Mouse (Mus musculus): ENCODE measurements around the gene Atxn7l1.
A peak's percentile ranks its signal among the peaks of the same experiment; 100 is the strongest.
"Not testable (repeated sequence)": the region's sequence is repeated elsewhere in the genome, so short reads cannot be mapped to it uniquely, and the experiment has no call there.

Atxn7l1 gene

DNA sequence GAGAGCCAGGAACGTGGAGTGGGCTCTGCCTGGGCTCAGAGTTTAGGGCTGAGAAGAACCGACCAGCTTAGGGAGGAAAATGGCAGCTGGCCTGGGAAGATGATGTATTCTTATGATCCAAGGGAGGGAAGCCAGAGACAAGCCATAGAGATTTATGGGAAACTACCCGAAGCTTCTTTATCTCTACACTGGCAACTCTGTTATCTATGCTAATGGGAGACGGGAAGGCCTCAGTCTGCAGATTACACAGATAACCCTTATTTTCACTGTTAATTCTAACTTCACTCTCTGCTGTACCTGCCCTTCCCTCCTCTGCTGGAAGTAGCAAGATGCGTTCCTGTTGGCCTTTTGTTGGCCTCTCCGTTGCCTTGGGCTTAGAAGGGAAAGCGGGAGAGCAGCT is 5.6 kb downstream of the Atxn7l1 start:
- DNase-seq (ENCODE audit: low spot score), result no peak

GRCm38 (mm10) chr12:33153850-33154249 is 6.4 kb downstream of the Atxn7l1 start:
- DNase-seq (ENCODE audit: low spot score), result no peak

GRCm38 (mm10) chr12:33154732-33155131 is 7.2 kb downstream of the Atxn7l1 start:
- DNase-seq (ENCODE audit: low spot score), result no peak

GRCm38 (mm10) chr12:33156334-33157018 is 9.0 kb downstream of the Atxn7l1 start:
- no peak for DNase-seq (ENCODE audit: low spot score)

DNA sequence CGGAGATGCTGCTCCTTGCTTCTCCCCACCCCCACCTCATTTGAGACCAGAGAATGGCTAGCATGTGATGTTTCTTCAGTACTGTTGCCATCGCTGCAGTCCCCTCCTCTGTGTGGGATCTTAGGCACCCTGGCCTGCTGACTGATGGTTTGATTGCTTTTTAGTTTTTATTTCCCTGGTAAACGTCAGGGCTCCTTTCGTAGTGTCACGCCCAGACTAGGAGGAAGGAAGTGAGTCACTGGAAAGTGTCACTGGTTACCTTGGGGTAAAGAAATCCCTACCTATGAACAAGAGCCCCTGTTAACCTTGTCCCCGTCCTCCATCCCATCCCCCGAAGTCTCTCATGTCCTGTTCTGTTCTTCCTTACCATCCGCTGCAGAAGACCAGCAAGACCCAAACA is 10.8 kb downstream of the Atxn7l1 start:
- DNase-seq (ENCODE audit: low spot score), result no peak

GRCm38 (mm10) chr12:33160406-33160805 is 12.9 kb downstream of the Atxn7l1 start:
- no peak for DNase-seq (ENCODE audit: low spot score)

DNA sequence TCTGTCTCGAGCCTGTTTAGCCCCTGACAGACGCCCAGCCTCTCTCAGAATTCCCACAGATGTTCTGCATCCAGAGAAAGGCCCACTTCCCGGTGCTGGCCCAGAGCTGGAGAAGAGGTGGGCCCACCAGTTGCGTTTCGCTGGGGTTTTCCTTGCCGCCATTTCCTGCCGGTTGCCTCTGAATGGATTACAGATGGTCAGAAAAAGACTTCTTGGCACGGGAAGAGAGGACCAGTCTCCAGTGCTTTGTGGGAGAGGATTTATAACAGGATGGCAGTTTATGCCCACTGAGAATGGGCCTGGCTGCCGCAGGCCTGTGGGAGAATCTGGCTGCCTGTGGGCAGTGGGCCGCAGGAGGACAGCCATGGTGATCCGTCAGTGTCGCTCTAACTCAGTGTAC is 15.0 kb downstream of the Atxn7l1 start:
- DNase-seq (ENCODE audit: low spot score), result no peak

- not testable (repeated sequence) for DNase-seq (ENCODE audit: low spot score)
Observed at GRCm38 (mm10) chr12:33164019-33164418, 16.5 kb downstream of the Atxn7l1 start.

DNA sequence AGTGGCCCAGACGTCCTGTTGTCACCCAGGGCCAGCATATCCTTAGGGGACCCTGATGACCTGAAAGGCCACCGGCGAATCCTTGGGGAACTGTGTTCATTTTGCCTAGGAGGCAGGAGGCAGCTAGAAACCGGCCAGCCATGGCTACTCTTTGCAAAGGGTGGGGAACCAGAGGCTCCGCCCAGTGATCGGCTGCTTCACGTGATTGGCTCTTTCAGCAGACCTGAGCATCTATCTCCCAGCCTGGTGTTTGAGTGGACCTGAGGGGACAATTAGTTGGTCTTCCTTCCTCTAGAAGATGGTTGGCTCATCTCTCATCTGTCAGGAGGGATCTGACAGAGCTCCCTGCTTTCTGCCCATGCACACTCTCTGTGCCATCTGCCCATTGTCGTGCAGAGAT is 19.2 kb downstream of the Atxn7l1 start:
- DNase-seq (ENCODE audit: low spot score), result no peak

- DNase-seq (ENCODE audit: low spot score), result no peak
Observed at GRCm38 (mm10) chr12:33167545-33167944, 20.1 kb downstream of the Atxn7l1 start.

- DNase-seq (ENCODE audit: low spot score), result no peak
Observed at GRCm38 (mm10) chr12:33168491-33168890, 21.0 kb downstream of the Atxn7l1 start.

DNA sequence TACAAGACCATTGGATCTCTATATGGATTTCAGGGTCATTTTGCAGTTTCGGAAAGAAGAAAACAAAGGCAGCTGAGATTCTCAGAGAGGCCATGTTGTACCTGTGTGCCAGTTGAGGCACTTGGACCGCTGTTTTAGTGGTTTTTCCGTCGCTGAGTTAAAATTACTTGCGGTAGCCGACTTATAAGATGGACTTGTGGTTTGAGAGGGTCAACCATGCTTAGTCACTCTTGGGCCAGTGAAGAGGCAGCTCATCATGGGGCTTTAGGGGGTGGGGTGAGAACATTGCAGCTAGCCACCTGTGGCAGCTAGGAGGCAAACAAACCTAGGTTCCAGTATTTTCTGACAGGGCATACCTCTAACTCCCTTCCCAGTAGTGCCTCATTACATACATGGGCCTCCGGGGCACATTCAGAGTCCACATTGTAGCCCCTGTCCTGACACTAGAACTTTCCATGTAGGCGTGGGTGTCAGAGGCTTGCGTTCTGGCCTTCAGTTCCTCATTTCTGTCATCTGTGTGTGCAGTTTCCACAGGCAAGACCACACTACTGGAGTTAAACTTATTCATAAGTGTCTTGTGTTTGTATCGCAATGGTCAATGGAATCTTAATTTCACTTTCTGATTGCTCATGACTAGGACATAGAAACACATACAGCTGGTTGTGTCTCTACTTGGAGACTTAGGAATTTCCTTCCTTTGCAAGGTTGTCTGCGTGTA is 22.4 kb downstream of the Atxn7l1 start:
- DNase-seq (ENCODE audit: low spot score), result peak; percentile 37

DNA sequence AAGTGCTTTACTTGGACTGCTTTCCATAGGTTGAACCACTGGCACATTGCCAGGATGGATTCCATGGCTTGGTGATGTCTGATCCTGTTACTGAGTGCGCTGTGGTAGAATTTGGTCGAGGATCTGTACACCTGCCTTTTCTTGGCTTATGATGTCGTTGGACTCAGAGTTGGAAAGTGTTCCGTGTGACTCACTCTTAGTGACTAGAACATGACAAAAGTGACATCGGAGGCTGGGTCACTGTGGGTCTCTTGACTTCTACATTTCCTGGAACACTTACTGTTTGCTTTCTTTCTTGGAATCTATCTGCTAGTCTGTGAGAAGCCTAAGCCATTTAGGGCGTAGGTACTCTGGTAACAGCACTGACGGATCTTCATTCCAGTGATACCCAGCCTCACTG is 23.3 kb downstream of the Atxn7l1 start:
- DNase-seq (ENCODE audit: low spot score), result no peak

GRCm38 (mm10) chr12:33172926-33173325 is 25.4 kb downstream of the Atxn7l1 start:
- no peak for DNase-seq (ENCODE audit: low spot score)

GRCm38 (mm10) chr12:33173720-33174141 is 26.2 kb downstream of the Atxn7l1 start:
- DNase-seq (ENCODE audit: low spot score), result no peak

GRCm38 (mm10) chr12:33174171-33174570 is 26.7 kb downstream of the Atxn7l1 start:
- DNase-seq (ENCODE audit: low spot score), result no peak

DNA sequence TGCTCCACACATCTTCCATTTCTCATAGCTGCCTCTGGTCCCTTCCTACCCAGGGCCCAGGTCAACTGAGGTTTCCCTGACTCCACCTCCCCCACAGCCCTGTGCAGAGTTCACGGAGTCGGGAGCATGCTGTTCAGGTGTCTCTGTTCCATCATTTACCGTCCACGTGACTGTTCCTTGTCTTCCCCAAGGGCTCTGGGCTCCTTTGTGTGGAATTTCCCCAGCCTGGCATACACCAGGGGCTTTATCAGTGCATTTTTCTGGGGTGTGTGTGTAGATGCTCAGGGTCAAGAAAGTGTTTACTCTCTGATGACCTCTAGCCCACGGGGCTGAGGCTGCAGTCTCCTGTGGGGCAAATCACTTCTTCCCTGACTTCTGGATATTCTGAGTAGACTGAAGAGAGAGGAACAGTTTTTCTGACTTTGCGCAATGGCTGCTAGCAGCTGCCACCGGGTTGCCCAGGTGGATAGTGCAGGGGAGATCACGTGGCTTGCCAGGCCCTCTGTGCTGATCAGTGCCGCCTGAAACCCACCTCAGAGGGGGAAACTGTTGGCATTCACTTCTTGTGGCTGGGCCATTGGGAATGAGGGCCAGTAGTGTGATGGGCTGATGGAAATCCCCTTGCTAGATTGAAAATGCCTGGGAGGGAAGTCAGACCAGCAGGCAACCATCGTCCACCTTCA is 27.3 kb downstream of the Atxn7l1 start:
- DNase-seq (ENCODE audit: low spot score), result no peak

DNA sequence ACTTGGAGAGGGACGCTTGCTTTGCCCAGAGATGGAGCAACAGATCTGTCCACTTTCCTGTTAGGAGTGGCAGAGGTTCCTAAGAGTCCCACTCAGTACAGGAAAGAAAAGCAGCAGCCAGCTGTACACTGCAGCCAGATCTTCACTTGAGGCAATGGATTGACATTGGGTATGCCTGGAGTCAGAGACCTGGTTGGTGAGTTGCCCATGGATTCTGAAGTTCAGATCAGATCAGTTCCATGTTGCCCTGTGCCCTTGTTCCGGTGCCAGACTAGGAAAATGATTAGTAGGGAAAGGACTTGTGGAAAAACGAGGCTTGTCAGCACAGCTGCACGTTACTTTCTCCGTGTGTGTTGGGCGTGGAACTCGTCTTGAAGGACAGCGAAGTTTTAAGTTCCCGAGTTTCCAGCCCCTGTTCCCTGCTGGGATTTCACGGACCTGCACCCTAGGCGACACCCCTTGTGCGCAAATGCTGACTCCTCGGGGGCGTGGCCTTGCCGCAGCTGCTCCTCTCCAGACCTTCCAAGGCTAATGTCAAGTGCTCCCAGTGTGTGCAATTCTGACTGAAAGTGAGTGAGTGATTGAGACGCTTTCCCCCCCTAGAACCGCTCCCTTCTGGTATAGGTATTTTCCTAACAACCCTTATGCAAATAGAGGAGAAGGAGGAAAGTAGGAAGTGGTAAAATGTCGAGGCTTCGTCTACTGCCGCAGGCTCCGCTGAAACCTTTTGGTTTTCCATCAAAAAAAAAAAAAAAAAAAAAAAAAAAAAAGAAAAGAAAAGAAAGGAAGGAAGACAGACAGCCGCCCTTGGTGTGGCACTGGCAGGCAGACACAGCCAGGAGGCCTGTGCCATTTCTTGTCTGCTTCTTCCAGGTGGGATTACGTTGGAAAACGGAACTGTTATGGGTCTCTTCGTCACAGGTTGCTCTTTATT is 28.4 kb downstream of the Atxn7l1 start:
- peak; percentile 19 for DNase-seq (ENCODE audit: low spot score)

- DNase-seq (ENCODE audit: low spot score), result no peak
Observed at GRCm38 (mm10) chr12:33176555-33176900, 29.0 kb downstream of the Atxn7l1 start.

DNA sequence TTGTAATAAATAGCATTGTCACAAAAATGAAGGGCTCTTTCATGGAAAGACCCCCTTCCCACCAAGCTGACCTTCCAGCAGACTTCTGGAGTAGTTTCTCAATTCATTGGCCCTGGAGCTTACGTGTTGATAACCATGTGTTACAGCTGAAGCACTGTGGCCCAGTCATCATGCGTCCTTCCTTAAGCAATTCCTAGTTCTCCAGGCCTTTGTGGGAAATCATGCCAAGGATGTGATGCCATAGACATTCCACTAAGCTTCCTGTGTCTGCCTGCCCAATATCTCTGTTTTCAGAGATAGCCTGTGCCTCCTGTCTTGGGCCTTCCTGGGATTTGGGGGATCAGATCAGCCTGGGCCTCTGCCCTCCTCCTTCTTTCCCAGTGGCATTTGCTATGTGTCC is 32.9 kb downstream of the Atxn7l1 start:
- DNase-seq (ENCODE audit: low spot score), result no peak

DNA sequence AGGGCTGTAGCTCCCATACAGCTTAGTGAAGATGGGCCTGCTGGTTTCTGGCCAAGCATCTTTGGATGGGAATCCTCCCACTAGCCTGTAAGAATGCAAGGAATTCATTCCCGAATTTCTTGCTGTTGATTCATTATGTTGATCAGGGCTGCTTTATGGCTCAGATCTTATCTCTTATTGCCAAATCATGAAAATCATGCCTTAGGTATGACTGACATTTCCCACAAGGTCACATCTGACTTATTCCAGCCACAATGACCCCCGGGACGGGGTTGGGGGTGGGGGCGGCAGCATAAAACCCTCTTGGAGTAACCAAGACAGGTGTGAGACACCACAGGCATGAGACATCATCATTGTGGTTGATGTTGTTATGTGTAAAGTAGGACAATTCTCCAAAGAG is 34.4 kb downstream of the Atxn7l1 start:
- no peak for DNase-seq (ENCODE audit: low spot score)

Measured in spleen, adult 12 weeks (tissue).